Mouse (Mus musculus) ovary, postnatal 10 days (tissue): ENCODE measurements around the gene Mgat4a.

Experiments
- DNase-seq: peaks from one replicate; pipeline ENCODE4 v3.0.0; 2022; ENCODE audit warnings: low spot score

The Mgat4a gene

GRCm38 (mm10) chr1:37540810-37541658, at the start of gene Mgat4a:
Gene Mgat4a, minus strand, starts transcription at chr1:37541016.
- DNase-seq = peak; percentile 63

- DNase-seq = no peak
These were observed 45.1 kb upstream of the Mgat4a start for GRCm38 (mm10) chr1:37585809-37586480.

- no peak for DNase-seq
These were observed 43.1 kb upstream of the Mgat4a start for GRCm38 (mm10) chr1:37583795-37584464.

DNA sequence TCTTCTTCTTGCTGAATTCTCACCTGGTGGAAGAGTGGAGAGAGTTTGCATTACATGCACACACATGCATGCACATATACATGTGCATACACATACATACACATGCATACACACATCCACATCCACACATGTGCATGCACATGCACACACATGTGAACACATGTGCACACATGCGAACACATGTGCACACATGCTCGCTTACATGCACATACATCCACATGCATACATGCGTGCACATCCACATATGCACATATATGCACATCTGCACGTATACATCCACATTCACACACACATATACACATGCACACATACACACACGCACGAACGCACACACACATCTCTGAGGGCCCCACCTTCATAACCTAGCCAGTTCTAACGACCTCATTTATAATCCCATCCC, 42.4 kb upstream of the Mgat4a start:
- DNase-seq = no peak

- DNase-seq = no peak
These were observed 38.9 kb upstream of the Mgat4a start for GRCm38 (mm10) chr1:37579686-37580085.

- DNase-seq = no peak
These were observed 31.9 kb upstream of the Mgat4a start for GRCm38 (mm10) chr1:37572528-37573272.

DNA sequence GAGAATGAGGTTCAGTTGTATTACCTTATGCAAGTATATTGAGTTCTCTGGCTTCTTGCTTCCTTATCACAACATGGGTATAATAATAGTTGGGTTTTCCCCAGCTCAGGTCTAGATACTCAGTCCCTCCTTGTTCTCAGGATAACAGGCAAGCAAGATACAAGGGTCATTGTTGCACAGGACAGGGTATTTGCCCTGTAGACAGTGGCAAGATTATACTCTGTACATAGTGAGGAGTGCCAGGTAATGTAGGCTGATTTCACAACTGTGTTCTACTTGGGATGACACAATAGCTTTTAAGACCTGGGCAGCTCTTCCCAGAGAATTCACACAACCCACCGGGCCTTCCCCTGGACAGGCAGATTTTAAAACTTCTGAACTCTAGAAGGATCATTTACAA, 27.6 kb upstream of the Mgat4a start:
- no peak for DNase-seq

GRCm38 (mm10) chr1:37566754-37567153, 25.9 kb upstream of the Mgat4a start:
- DNase-seq = no peak

DNA sequence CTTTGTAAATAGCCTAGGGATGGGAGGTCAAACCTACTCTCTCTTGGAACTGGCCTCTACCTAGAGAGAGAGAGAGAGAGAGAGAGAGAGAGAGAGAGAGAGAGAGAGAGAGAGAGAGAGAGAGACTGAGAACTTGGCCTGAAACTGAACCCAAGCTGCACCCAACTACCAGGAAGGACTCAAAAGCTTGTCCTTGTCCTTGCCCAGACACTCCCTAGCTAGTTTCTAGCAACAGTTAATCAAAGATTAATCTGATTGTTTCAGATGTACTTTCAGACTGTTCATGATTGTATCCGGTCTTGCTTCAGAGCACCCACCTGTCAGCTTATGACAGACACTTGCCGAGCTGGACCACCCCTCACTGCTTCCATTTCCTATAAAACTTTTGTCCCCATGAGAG, 25.5 kb upstream of the Mgat4a start:
- no peak for DNase-seq

- no peak for DNase-seq
These were observed 24.6 kb upstream of the Mgat4a start for GRCm38 (mm10) chr1:37565396-37565795.

DNA sequence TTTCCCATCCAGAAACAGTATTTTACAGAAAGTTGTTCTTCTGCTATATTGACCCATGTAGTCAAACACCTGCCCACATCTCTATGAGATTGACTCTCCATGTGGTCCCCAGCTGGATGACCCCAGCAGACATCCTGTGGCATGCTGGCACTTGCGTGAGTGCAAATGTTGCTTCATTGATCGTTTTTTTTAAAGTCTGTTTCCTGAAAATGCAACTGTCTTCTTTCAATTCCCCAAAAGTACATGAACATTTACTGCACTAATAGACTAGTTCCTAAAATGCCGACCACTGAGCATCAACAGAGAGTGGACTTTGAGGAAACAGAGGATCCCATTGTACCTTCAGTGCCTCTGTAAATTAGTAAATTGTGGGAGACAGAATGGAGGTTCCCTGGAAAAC, 21.1 kb upstream of the Mgat4a start:
- DNase-seq = no peak

GRCm38 (mm10) chr1:37560356-37560755, 19.5 kb upstream of the Mgat4a start:
- no peak for DNase-seq

- DNase-seq = no peak
These were observed 11.2 kb upstream of the Mgat4a start for GRCm38 (mm10) chr1:37551986-37552385.

- no peak for DNase-seq
These were observed 8.7 kb upstream of the Mgat4a start for GRCm38 (mm10) chr1:37549501-37549900.

- DNase-seq = no peak
These were observed 5.7 kb upstream of the Mgat4a start for GRCm38 (mm10) chr1:37546398-37547051.

GRCm38 (mm10) chr1:37544251-37544650, 3.4 kb upstream of the Mgat4a start:
- DNase-seq = no peak

DNA sequence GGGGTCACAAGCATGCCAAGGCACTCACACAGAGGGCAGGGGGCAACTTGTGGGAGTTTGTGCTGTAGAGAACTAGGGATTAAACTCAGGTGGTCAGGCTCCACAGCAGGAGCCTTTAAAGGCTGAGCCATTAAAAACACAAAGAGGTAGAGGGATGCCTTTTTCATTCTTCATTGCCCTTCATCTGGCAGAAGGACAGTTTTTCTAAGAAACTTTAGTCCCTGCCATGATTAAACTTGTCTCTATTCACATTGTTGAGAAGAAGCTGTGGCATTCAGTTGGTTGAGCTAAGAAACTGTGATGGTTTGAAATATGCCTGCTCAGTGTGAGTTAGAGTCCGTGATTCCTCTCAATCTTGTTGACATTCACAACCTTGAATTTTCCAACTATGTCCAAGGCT, 2.2 kb upstream of the Mgat4a start:
- no peak for DNase-seq

DNA sequence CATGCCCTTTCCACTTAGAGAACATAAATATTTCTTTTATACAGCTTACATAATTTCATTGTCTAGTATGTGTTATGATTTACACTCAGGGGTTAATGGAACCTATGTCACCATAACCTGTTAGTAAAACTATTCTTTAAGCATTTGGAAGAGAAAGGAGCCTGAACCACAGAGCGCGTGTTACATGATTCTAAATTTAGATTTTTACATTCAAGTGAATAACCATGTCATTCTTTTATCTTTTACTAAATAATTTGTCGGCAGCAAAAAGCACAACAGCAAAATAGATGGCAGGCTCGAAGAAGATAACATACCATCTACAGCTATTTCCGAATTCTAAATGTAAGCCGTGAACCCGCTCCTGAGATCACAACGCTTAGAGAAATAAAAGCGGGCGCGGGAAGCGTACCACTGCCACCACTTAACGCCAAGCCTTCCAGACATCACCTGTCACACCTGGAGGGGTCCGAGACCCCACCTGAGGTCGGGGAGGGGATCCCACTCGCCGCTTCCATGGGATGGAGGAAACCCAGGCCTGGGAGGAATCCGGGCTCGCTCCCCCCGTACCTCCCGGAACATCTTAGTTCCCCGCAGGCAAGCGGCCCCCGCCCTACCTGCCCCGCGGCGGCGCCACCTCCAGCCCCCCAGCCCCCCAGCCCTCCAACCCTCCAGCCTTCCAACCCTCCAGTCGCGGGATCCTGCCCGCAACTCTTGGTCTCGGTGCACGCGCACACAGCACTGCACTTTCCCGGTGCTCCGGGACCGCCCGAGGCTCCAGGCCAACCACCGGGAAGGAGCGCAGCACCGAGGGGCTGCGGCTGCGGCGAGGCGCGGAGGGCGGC, 627 bp downstream of the Mgat4a start:
- DNase-seq = no peak

GRCm38 (mm10) chr1:37534532-37535108, 6.2 kb downstream of the Mgat4a start:
- DNase-seq = no peak

DNA sequence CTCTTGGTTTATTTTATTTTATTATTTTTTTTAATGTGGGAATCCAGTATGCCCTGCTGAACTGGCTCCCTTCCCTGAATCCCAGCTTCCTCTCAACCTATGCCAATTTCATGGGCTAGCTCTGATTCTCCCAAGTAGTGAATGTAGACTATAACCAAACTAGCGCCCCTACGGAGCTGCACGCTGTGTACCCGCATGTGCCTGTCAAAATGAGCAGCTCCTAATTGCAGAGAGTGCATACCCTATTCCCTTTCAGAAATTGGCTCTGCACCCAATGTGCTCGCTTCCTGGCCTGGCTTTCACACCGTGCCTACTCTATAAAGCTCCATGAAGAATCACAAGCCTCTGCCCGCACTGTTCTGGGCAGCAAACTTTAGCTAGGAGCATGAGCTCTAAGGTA, 7.6 kb downstream of the Mgat4a start:
- no peak for DNase-seq

DNA sequence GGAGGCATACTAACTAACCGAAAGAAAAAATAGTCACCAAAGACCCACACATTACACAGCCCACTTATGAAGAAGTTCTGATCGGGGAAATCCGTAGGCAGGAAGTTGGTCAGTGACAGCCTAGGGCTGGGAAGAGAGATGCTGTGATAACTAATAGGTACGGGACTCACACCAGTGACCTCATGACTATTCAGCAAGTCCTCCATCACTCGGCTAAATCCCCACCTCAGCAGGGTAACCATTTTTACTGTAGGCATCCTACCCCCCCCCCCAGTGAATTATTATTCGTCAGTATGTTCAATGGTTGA, 8.3 kb downstream of the Mgat4a start:
- no peak for DNase-seq
